Mouse (Mus musculus) hematopoietic multipotent progenitor cell, adult 10-12 weeks (in vitro differentiated cells): ENCODE results near the gene Olfr1354. TPM values are rescaled to one million over a fixed set of nuclear protein-coding genes. Genes with fewer than 3 reads are reported as not detected.

Source experiments
- polyA plus RNA-seq: library from polyadenylated mRNA; stranded (reverse); fragments of >175 nt; gene quantifications from 2 replicates; pipeline ENCODE4 v1.2.3, GENCODE M21; 2012; ENCODE audit warnings: low replicate concordance

Olfr1354 gene
- not detected in 2 replicates for polyA plus RNA-seq

DNA sequence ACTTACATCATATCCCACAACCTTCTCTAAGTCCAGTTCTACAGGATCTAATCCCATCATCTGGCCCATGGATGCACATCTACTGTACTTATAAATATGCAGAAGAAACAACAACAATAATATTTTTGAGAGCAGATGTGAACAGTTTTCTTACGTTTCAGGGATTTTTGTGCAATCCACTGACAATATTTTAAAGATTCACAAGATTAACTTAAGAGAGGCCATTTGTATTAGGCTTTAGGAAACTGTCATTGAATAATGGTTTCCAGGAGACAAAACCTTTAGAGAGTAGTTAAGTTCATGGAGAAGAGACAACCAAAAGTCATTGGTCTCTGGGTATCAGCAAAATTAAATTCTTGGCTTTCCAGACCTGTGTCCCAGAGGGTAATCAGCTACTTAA, at the start of gene Olfr1354:
TSS of gene Olfr1354 (plus strand) at position 301 of the 400 bp plus-strand sequence.

GRCm38 (mm10) chr10:78875240-78875639, 37.7 kb upstream of the Olfr1354 start, which contains the start of gene Olfr1355:
TSS of gene Olfr1355 (plus strand) at chr10:78875540.

GRCm38 (mm10) chr10:78950336-78950735, 37.4 kb downstream of the Olfr1354 start, which contains the start of gene Olfr8:
TSS of gene Olfr8 (plus strand) at chr10:78950636.

GRCm38 (mm10) chr10:78963009-78963408, 50.0 kb downstream of the Olfr1354 start, which contains the start of gene Olfr1353:
TSS of gene Olfr1353 (plus strand) at chr10:78963309.

Other genes starting within 250 kb of the Olfr1354 start
- gene Casp14, start 194.9 kb upstream of the Olfr1354 start, polyA plus RNA-seq, result not detected in 2 replicates
- gene Ccdc105, start 160.1 kb upstream of the Olfr1354 start, polyA plus RNA-seq, result not detected in 2 replicates
- gene Slc1a6, start 132.7 kb upstream of the Olfr1354 start, polyA plus RNA-seq, result not detected in 2 replicates
- not detected in 2 replicates for gene Olfr1356, start 61.0 kb upstream of the Olfr1354 start, polyA plus RNA-seq
- not detected in 2 replicates for gene Olfr1355, start 37.6 kb upstream of the Olfr1354 start, polyA plus RNA-seq
- gene Olfr8, start 37.5 kb downstream of the Olfr1354 start, polyA plus RNA-seq, result not detected in 2 replicates
- not detected in 2 replicates for gene Olfr1353, start 50.1 kb downstream of the Olfr1354 start, polyA plus RNA-seq
- gene Olfr1352, start 67.9 kb downstream of the Olfr1354 start, polyA plus RNA-seq, result not detected in 2 replicates
- not detected in 2 replicates for gene Olfr1351, start 99.3 kb downstream of the Olfr1354 start, polyA plus RNA-seq
- not detected in 2 replicates for gene Olfr57, start 115.6 kb downstream of the Olfr1354 start, polyA plus RNA-seq
- 0.88 and 2.2 TPM in 2 replicates for gene 2610008E11Rik, start 184.4 kb downstream of the Olfr1354 start, polyA plus RNA-seq
- gene Vmn2r80, start 235.6 kb downstream of the Olfr1354 start, polyA plus RNA-seq, result not detected in 2 replicates